Mouse (Mus musculus) olfactory bulb, adult 2 months (tissue): ENCODE data around the gene Tnfrsf14.

Experiments used
- CTCF ChIP-seq: fragments of 200-500 bp; IDR thresholded peaks from 2 replicates; pipeline ENCODE4 v1.5.1; 2012; ENCODE audit warnings: low read depth, mild to moderate bottlenecking, low read length, moderate library complexity; ENCODE audit not compliant: insufficient read depth
- POLR2A ChIP-seq: fragments of 200-500 bp; IDR thresholded peaks from 2 replicates; pipeline ENCODE4 v1.6.1; 2012; ENCODE audit warnings: mild to moderate bottlenecking, low read depth, low read length, moderate library complexity; ENCODE audit not compliant: insufficient read depth

DNA sequence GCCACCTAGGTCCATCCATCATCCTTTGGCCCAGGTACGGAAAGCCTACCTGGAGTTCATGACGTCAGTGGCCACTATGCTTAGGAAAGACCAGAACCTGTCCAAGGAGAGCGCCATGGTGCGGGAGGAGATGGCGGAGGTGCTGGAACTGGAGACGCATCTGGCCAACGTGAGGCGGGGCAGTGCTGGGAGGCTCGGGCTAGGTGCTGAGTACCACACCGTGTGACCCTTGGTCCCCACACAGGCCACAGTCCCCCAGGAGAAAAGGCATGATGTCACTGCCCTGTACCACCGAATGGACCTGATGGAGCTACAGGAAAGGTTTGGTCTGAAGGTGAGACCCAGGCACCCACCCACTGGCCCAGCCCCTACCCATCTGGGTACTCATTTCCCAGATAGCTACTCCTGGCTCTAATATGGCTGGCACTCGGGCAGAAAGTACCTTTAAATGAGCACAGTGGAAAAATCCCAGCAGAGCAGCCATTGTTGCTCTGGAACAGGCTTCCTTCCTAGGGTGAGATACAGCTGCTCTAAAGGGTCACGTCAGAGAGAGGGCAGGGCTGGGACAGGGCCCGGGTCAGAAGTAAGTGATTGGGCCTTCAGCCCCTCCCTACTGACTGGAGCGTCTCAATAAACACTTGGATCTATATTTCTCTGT lies 40.6 kb downstream of the Tnfrsf14 start:
- no peak for TF ChIP-seq CTCF
- no peak for TF ChIP-seq POLR2A
